Mouse (Mus musculus) brain, adult 2 months (tissue): ENCODE measurements around the gene Slc22a20.

Source experiments
- DNase-seq: peaks from one replicate; pipeline ENCODE4 v3.0.0; 2011; ENCODE audit warnings: low read depth, low spot score

The Slc22a20 gene

GRCm38 (mm10) chr19:5952071-5952691 lies 33.8 kb downstream of the Slc22a20 start:
- no peak for DNase-seq

GRCm38 (mm10) chr19:5951631-5952030 lies 34.3 kb downstream of the Slc22a20 start:
- no peak for DNase-seq

- no peak for DNase-seq
Measured at GRCm38 (mm10) chr19:5950218-5950617, 35.7 kb downstream of the Slc22a20 start.

GRCm38 (mm10) chr19:5945891-5946290 lies 40.1 kb downstream of the Slc22a20 start:
- no peak for DNase-seq

GRCm38 (mm10) chr19:5945027-5945426 lies 40.9 kb downstream of the Slc22a20 start:
- DNase-seq = peak; percentile 89

GRCm38 (mm10) chr19:5944145-5944544 lies 41.8 kb downstream of the Slc22a20 start:
- DNase-seq = no peak

GRCm38 (mm10) chr19:5943404-5943803 lies 42.5 kb downstream of the Slc22a20 start:
- no peak for DNase-seq

- DNase-seq = no peak
Measured at GRCm38 (mm10) chr19:5942581-5942980, 43.4 kb downstream of the Slc22a20 start.

- no peak for DNase-seq
Measured at GRCm38 (mm10) chr19:5940656-5941055, 45.3 kb downstream of the Slc22a20 start.

- peak; percentile 97 for DNase-seq
Measured at GRCm38 (mm10) chr19:5940173-5940572, 45.8 kb downstream of the Slc22a20 start.

GRCm38 (mm10) chr19:5939715-5940114 lies 46.2 kb downstream of the Slc22a20 start:
- no peak for DNase-seq

- no peak for DNase-seq
Measured at GRCm38 (mm10) chr19:5938516-5938915, 47.4 kb downstream of the Slc22a20 start.

GRCm38 (mm10) chr19:5937836-5938406 lies 48.0 kb downstream of the Slc22a20 start:
- DNase-seq = peak; percentile 25

GRCm38 (mm10) chr19:5937095-5937835 lies 48.7 kb downstream of the Slc22a20 start:
- no peak for DNase-seq

GRCm38 (mm10) chr19:5935691-5936090 lies 50.3 kb downstream of the Slc22a20 start:
- DNase-seq = no peak

GRCm38 (mm10) chr19:5935266-5935665 lies 50.7 kb downstream of the Slc22a20 start:
- DNase-seq = no peak

GRCm38 (mm10) chr19:5929634-5930596 lies 56.0 kb downstream of the Slc22a20 start:
- no peak for DNase-seq

- DNase-seq = no peak
Measured at GRCm38 (mm10) chr19:5928546-5928945, 57.4 kb downstream of the Slc22a20 start.

- DNase-seq = peak; percentile 51
Measured at GRCm38 (mm10) chr19:5928104-5928503, 57.8 kb downstream of the Slc22a20 start.

- no peak for DNase-seq
Measured at GRCm38 (mm10) chr19:5927532-5927931, 58.4 kb downstream of the Slc22a20 start.

GRCm38 (mm10) chr19:5927026-5927425 lies 58.9 kb downstream of the Slc22a20 start:
- no peak for DNase-seq
